Mouse (Mus musculus): ENCODE results near the gene Zp3r. TPM values are rescaled to one million over a fixed set of nuclear protein-coding genes. Genes with fewer than 3 reads are reported as not detected.
"Not testable (repeated sequence)": the region's sequence is repeated elsewhere in the genome, so short reads cannot be mapped to it uniquely, and the experiment has no call there.

Zp3r gene
- not detected in 2 replicates for polyA plus RNA-seq (2015; fragmentation: Nextera tagmentation; extraction: Ambion mirVana)

- Histone ChIP-seq H3K27me3 (no peaks in the 10 kb centered on the region), H3K4me3 (replicated peaks) (no peak within 1 kb of the TSS), H3K36me3 (no peaks in the 10 kb centered on the region), H3K4me1 (no peaks in the 10 kb centered on the region), H3K9me3 (replicated peaks) (no peaks in the 10 kb centered on the region), H3K9ac (no peak within 1 kb of the TSS), H3K4me2 (replicated peaks) (no peak within 1 kb of the TSS), H3K27ac (replicated peaks) (no peak within 1 kb of the TSS)
- ATAC-seq (ENCODE audit: insufficient number of reproducible peaks, low FRiP score, low TSS enrichment, low read depth), result no peak
- 90% methylated on average over 2 of the region's 2 CpGs for WGBS
Measured at GRCm38 (mm10) chr1:130629521-130629920, at the start of gene Zp3r. Gene Zp3r, minus strand, starts transcription at chr1:130629621.

- Histone ChIP-seq H3K27ac (replicated peaks) (no peak overlapping the region), H3K36me3 (no peaks in the 10 kb centered on the region), H3K9ac (no peak overlapping the region), H3K4me3 (replicated peaks) (no peak overlapping the region), H3K4me1 (no peaks in the 10 kb centered on the region), H3K27me3 (no peaks in the 10 kb centered on the region), H3K9me3 (replicated peaks) (no peaks in the 10 kb centered on the region), H3K4me2 (replicated peaks) (no peak overlapping the region)
- ATAC-seq (ENCODE audit: insufficient number of reproducible peaks, low FRiP score, low TSS enrichment, low read depth), result no peak
- WGBS, result 76% methylated on average over 2 of the region's 2 CpGs
Measured at GRCm38 (mm10) chr1:130678551-130678950, 49.1 kb upstream of the Zp3r start.

DNA sequence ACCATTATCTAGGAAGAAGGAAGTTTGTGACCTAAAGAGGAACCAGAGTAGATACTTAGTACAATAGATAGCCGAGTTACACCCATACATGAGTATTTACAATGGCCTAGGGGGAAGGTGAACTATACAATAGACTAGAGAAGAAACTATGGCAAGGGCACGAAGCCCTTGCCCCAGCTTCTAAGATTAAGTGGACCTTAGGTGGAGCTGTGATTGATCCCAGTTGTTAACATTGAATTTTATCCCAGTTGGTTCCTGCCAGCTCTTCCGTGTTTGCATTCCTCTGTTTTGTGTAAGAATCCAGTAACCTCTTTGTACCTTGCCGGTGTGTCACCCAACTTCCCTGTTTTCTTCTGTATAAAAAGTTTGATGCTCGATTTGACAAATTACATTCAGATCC, 34.2 kb upstream of the Zp3r start:
- H3K4me3 ChIP-seq (replicated peaks); H3K9me3 ChIP-seq (replicated peaks); H3K36me3 ChIP-seq; H3K4me1 ChIP-seq; H3K27me3 ChIP-seq; ATAC-seq (ENCODE audit: insufficient number of reproducible peaks, low FRiP score, low TSS enrichment, low read depth); H3K27ac ChIP-seq (replicated peaks); H3K9ac ChIP-seq; H3K4me2 ChIP-seq (replicated peaks): not testable (repeated sequence)
- WGBS, result 85% methylated on average over 5 of the region's 5 CpGs

DNA sequence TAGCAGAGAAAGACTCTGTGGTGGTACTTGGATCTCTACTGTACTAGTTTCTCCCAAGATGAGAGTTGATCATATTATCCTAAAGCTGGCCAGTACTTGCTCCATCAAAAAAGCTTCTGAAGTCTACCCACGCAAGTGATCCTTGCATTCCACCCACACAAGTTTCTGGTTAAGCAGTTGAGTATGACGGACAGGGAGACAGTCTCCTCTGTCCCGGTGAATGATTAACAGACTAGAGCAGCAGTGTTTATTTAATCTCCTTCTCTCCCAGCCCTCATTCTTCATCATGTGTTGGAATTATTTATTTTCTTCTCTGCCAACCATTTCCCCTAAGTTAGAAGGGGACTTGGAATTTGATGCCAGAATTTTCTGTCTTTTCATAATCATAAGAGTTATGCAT, 32.0 kb upstream of the Zp3r start, which contains the start of gene C4bp:
Gene C4bp (minus strand): TSS at position 179 of the 400 bp plus-strand sequence.
- no peak within 1 kb of the TSS for H3K4me2 ChIP-seq (replicated peaks)
- H3K9ac ChIP-seq, result no peak within 1 kb of the TSS
- no peak within 1 kb of the TSS for H3K27ac ChIP-seq (replicated peaks)
- WGBS, result 60% methylated on average over 3 of the region's 3 CpGs
- H3K36me3 ChIP-seq, result no peaks in the 10 kb centered on the region
- no peaks in the 10 kb centered on the region for H3K9me3 ChIP-seq (replicated peaks)
- no peak for ATAC-seq (ENCODE audit: insufficient number of reproducible peaks, low FRiP score, low TSS enrichment, low read depth)
- H3K4me3 ChIP-seq (replicated peaks), result no peak within 1 kb of the TSS
- no peaks in the 10 kb centered on the region for H3K4me1 ChIP-seq
- H3K27me3 ChIP-seq, result no peaks in the 10 kb centered on the region

DNA sequence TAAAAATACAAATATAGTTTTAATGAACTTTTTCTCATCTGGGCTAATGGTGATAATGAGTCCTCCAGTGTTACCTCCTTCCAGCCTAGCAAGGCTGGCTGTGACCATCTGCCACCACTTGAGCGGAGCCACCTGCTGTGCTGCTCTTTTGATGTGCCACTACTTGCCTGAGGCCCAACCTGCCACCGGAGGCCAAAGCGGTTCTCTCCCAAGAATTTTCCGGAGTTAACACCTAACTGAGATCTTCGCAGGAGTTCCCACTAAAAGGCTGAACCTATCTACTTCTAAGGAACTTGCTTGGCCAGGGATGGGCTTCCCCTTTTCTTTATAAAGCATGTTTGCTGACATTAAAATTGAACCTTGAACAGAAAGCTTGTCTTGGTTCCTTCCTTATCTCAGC, 30.2 kb upstream of the Zp3r start:
- not testable (repeated sequence) for H3K36me3 ChIP-seq; H3K4me1 ChIP-seq; H3K9ac ChIP-seq; ATAC-seq (ENCODE audit: insufficient number of reproducible peaks, low FRiP score, low TSS enrichment, low read depth); H3K9me3 ChIP-seq (replicated peaks); H3K4me3 ChIP-seq (replicated peaks); H3K27ac ChIP-seq (replicated peaks); H3K27me3 ChIP-seq; H3K4me2 ChIP-seq (replicated peaks)
- WGBS, result 45% methylated on average over 5 of the region's 5 CpGs

- ATAC-seq (ENCODE audit: insufficient number of reproducible peaks, low FRiP score, low TSS enrichment, low read depth), result no peak
- 55% methylated on average over 4 of the region's 4 CpGs for WGBS
- H3K27ac ChIP-seq (replicated peaks), result no peak overlapping the region
- no peaks in the 10 kb centered on the region for H3K27me3 ChIP-seq
- no peaks in the 10 kb centered on the region for H3K9me3 ChIP-seq (replicated peaks)
- H3K4me2 ChIP-seq (replicated peaks), result no peak overlapping the region
- no peak overlapping the region for H3K4me3 ChIP-seq (replicated peaks)
- no peaks in the 10 kb centered on the region for H3K36me3 ChIP-seq
- no peak overlapping the region for H3K9ac ChIP-seq
- no peaks in the 10 kb centered on the region for H3K4me1 ChIP-seq
Measured at GRCm38 (mm10) chr1:130644103-130644502, 14.7 kb upstream of the Zp3r start.

DNA sequence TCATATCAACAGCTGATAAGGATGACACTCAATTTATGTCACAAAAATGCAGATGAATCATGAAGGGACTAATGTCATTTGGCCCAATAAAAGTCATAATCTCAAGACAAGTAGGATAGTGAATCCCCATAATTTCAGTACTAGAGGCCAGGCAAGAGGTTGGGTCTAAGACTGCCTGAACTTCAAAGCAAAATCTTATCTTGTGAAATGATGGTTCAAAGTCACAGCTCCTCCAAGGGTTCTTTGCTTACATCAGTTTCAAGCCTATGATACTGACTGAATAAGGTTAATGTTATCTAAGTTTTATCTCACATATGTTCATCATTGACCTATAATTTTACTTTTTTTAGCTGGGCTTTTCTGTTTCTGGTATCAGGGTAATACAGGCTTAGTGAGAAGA, 11.5 kb upstream of the Zp3r start:
- Histone ChIP-seq H3K4me2 (replicated peaks) (no peak overlapping the region), H3K36me3 (no peaks in the 10 kb centered on the region), H3K4me3 (replicated peaks) (no peak overlapping the region), H3K9me3 (replicated peaks) (no peaks in the 10 kb centered on the region), H3K9ac (no peak overlapping the region), H3K27me3 (no peaks in the 10 kb centered on the region), H3K27ac (replicated peaks) (no peak overlapping the region), H3K4me1 (no peaks in the 10 kb centered on the region)
- ATAC-seq (ENCODE audit: insufficient number of reproducible peaks, low FRiP score, low TSS enrichment, low read depth), result no peak

- Histone ChIP-seq H3K4me2 (replicated peaks) (no peak overlapping the region), H3K9me3 (replicated peaks) (no peaks in the 10 kb centered on the region), H3K4me1 (no peaks in the 10 kb centered on the region), H3K27ac (replicated peaks) (no peak overlapping the region), H3K9ac (no peak overlapping the region), H3K4me3 (replicated peaks) (no peak overlapping the region), H3K27me3 (no peaks in the 10 kb centered on the region), H3K36me3 (no peaks in the 10 kb centered on the region)
- WGBS, result 28% methylated on average over 16 of the region's 16 CpGs
- ATAC-seq (ENCODE audit: insufficient number of reproducible peaks, low FRiP score, low TSS enrichment, low read depth), result no peak
Measured at GRCm38 (mm10) chr1:130633761-130634410, 4.5 kb upstream of the Zp3r start.

DNA sequence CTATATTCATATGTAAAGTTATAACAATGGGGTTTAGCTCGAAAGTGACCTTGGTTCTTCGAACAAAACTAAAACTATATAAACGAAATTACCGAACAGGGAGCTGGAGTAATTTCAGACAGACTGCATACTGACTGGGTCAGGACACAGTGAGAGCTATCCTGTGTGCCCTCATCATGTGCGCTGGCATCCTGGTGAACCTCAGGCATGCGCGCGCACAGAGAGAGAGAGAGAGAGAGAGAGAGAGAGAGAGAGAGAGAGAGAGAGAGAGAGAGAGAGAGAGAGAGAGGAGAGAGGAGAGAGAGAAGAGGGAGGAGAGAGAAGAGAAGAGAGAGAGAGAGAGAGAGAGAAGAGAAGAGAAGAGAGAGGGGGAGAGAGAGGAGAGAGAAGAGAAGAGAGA, 3.9 kb upstream of the Zp3r start:
- Histone ChIP-seq H3K27me3 (no peaks in the 10 kb centered on the region), H3K4me1 (no peaks in the 10 kb centered on the region), H3K36me3 (no peaks in the 10 kb centered on the region), H3K4me3 (replicated peaks) (no peak overlapping the region), H3K9ac (no peak overlapping the region), H3K4me2 (replicated peaks) (no peak overlapping the region), H3K9me3 (replicated peaks) (no peaks in the 10 kb centered on the region), H3K27ac (replicated peaks) (no peak overlapping the region)
- 88% methylated on average over 8 of the region's 8 CpGs for WGBS
- ATAC-seq (ENCODE audit: insufficient number of reproducible peaks, low FRiP score, low TSS enrichment, low read depth), result no peak

- Histone ChIP-seq H3K4me1 (no peaks in the 10 kb centered on the region), H3K27ac (replicated peaks) (no peak overlapping the region), H3K36me3 (no peaks in the 10 kb centered on the region), H3K4me2 (replicated peaks) (no peak overlapping the region), H3K9me3 (replicated peaks) (no peaks in the 10 kb centered on the region), H3K27me3 (no peaks in the 10 kb centered on the region), H3K9ac (no peak overlapping the region), H3K4me3 (replicated peaks) (no peak overlapping the region)
- ATAC-seq (ENCODE audit: insufficient number of reproducible peaks, low FRiP score, low TSS enrichment, low read depth), result no peak
- 91% methylated on average over 2 of the region's 2 CpGs for WGBS
Measured at GRCm38 (mm10) chr1:130596291-130596690, 33.1 kb downstream of the Zp3r start.

- Histone ChIP-seq H3K4me3 (replicated peaks) (no peak overlapping the region), H3K4me1 (no peaks in the 10 kb centered on the region), H3K27ac (replicated peaks) (no peak overlapping the region), H3K9me3 (replicated peaks) (no peaks in the 10 kb centered on the region), H3K36me3 (no peaks in the 10 kb centered on the region), H3K27me3 (no peaks in the 10 kb centered on the region), H3K9ac (no peak overlapping the region), H3K4me2 (replicated peaks) (no peak overlapping the region)
- ATAC-seq (ENCODE audit: insufficient number of reproducible peaks, low FRiP score, low TSS enrichment, low read depth), result no peak
- 87% methylated on average over 9 of the region's 9 CpGs for WGBS
Measured at GRCm38 (mm10) chr1:130588659-130589058, 40.8 kb downstream of the Zp3r start.

GRCm38 (mm10) chr1:130576389-130576788, 53.0 kb downstream of the Zp3r start:
- H3K36me3 ChIP-seq, result no peaks in the 10 kb centered on the region
- H3K9ac ChIP-seq, result no peak overlapping the region
- H3K4me1 ChIP-seq, result no peaks in the 10 kb centered on the region
- no peak overlapping the region for H3K4me2 ChIP-seq (replicated peaks)
- no peak overlapping the region for H3K4me3 ChIP-seq (replicated peaks)
- no peaks in the 10 kb centered on the region for H3K9me3 ChIP-seq (replicated peaks)
- no peak for ATAC-seq (ENCODE audit: insufficient number of reproducible peaks, low FRiP score, low TSS enrichment, low read depth)
- H3K27me3 ChIP-seq, result no peaks in the 10 kb centered on the region
- no peak overlapping the region for H3K27ac ChIP-seq (replicated peaks)
- 67% methylated on average over 4 of the region's 4 CpGs for WGBS
